Mouse (Mus musculus) kidney, postnatal 4 days (tissue): ENCODE data around the gene Lrrc15.

ENCODE experiments used
- DNase-seq, 2 experiments: peaks; one replicate each; pipeline ENCODE4 v3.0.0; 2021; ENCODE audit warnings: mixed read lengths in 2 of 2

The Lrrc15 gene

DNA sequence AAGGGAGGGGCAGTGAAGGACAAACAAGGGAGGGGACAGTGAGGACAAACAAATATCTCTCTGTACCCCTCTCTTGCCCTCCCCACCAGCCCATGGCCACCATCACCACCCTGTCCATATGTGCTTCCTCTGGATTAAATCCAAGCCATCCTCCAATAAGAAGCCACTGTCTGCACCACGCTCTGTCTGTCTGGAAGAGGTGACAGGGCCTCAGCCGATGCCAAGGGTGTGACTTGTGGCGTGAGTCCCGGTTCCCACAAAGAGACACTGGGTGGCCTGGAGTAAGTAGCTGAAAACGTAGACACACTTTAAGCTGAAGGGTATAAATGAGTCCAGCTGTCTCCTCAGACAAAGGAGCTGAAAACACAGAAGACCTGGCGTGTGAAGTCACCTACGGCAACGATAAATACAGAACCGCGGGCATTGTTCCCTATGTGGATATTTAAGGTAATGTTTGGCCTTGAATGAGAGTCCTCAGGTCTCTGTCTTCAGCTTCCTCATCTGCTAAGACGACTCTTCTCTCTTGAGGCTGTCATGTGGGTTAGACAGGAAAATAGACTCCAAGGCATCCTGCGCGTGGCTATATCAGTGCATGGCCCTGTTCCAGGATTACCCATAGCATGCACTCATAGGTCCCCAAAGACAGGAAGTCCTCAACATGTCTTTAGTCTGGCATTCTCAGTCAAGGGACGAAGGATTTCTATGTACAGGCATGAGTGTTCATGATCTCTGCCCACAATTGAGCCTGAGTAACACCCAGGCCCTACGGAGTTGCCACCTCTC, 7.3 kb downstream of the Lrrc15 start:
- no peak for DNase-seq

DNA sequence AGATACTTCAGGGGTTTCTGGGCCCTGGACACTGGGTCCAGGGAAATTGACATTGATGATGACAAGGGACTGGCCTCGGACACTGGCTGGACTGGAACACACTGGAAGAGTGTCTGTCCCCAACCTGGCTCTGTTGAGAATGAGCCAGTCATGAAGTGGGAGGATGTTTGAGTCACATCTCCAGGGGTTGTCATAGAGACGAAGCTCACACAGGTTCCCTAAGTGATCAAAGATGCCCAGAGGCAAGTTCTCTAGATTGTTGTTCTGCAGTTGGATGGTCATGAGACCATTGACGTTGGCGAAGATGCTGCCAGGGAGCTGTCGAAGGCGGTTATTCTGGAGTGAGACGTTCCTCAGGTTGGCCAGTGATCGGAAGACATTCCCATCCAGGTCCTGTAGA, 10.0 kb downstream of the Lrrc15 start:
- DNase-seq: no peak

- DNase-seq: no peak
These were observed 11.0 kb downstream of the Lrrc15 start for GRCm38 (mm10) chr16:30271941-30272595.

- DNase-seq: no peak
These were observed 11.8 kb downstream of the Lrrc15 start for GRCm38 (mm10) chr16:30271223-30271761.

DNA sequence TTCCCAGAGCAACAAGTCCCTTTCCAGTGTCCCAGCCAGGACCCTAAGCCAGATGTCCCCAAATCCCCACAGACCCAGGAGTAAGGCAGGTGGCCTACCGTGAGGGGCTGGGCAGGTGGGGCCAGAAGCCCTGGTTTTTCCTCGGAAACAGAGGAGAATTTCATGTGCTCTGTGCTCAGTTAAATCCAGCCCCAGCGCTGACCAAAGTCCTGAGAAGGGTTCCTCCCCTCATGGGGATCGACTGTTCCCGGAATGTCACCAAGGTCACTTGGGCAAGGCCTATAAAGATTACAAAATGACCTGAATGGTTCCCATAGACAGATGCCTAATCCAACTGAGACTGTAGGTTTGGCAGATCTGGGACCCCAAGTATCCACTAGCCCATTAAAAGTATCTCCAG, 15.7 kb downstream of the Lrrc15 start, which contains the start of gene Cpn2:
TSS of gene Cpn2 (minus strand) at position 141 of the 400 bp plus-strand sequence.
- no peak for DNase-seq

GRCm38 (mm10) chr16:30266561-30266960, 16.5 kb downstream of the Lrrc15 start:
- no peak for DNase-seq

DNA sequence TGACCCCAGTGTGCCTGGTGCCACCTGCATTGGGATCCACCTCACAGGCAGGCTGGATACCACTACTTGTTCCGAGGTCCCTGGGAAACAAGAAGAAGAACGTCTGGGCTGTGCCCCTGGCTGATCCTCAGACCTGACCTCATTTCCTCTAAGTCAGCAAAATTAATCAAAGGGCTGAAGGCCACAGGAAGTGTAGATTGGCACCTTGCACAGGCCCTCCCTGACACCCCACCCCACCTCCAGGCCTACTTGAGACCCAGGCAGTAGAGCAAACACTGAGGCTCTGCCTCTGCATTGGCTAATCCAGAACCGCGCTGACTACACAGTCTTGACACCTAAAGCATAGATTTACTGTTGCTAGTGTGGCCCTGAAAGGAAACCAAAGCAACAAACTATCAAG, 17.4 kb downstream of the Lrrc15 start:
- DNase-seq: no peak

DNA sequence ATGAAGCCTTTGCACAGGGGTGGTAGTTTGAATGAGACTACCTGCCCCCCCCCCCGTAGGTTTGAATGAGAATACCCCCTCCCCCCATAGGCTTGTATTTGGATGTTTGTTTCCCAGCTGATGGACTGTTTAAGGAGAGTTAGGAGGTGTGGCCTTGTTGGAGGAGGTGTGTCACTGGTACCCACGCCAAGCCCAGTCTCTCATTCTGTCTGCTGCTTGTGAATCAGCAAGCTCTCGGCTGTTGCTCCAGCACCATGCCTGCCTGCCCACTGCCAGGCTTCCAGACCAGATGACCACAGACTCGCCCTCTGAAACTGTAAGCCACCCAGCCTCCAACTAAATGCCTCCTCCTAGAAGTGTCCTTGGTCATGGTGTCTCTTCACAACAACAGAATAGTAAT, 19.9 kb downstream of the Lrrc15 start:
- DNase-seq: no peak

GRCm38 (mm10) chr16:30262664-30263063, 20.4 kb downstream of the Lrrc15 start:
- DNase-seq: peak; percentile 84 to 86

- no peak for DNase-seq
These were observed 20.9 kb downstream of the Lrrc15 start for GRCm38 (mm10) chr16:30262157-30262556.

GRCm38 (mm10) chr16:30261341-30261740, 21.7 kb downstream of the Lrrc15 start:
- DNase-seq: no peak

DNA sequence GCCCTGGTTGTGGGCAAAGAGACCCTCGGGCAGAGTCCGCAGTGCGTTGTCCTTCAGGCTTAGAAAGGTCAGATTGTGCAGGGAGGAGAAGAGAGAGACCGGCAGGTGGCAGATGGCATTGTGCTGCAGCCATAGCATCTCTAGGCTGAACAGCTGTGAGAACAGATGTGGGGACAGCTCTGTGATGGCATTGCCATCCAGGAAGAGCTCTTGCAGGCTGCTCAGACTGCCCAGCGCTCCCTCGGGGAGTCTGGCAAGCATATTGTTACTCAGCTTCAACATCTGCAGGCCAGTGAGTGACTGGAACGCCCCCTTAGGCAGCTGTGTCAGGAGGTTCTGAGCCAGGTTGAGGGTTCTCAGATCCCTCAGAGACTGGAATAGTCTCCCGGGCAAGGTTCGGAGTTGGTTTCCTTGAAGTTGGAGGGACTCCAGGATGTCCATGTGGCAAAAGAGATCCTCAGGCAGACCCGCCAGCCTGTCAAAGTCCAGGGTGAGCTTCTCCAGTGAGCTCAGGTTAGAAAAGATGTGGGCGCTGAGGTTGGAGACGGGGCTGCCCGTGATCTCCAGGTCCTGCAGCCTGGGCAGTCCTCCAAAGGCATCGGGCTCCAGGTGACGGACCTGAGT, 22.9 kb downstream of the Lrrc15 start:
- no peak for DNase-seq

GRCm38 (mm10) chr16:30259444-30259843, 23.6 kb downstream of the Lrrc15 start:
- no peak for DNase-seq

- no peak for DNase-seq
These were observed 24.6 kb downstream of the Lrrc15 start for GRCm38 (mm10) chr16:30258441-30258840.

- peak; percentile 38 to 48 for DNase-seq
These were observed 25.3 kb downstream of the Lrrc15 start for GRCm38 (mm10) chr16:30257718-30258117.

DNA sequence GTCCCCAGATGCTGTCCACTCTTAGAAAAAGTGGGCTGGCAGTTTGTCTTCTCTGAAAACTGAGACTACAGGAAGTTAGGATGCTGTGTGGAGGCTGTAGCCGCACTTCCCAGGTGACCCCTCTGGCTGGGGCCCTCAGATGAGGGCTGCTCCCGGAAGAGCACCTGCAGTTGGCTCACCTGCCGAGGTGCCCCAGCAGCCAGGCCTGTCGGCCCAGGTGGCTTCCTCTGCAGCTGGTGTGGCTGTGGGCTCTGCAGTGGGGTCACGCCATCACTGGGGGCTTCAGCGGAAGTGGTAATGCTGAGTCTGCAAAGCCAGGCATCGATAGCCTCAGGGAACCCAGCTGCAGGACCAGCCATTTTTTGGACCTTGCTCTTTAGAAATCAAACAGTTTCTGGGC, 28.0 kb downstream of the Lrrc15 start:
- DNase-seq: no peak

GRCm38 (mm10) chr16:30253900-30254299, 29.2 kb downstream of the Lrrc15 start:
- DNase-seq: no peak

GRCm38 (mm10) chr16:30253374-30253773, 29.7 kb downstream of the Lrrc15 start:
- no peak for DNase-seq

DNA sequence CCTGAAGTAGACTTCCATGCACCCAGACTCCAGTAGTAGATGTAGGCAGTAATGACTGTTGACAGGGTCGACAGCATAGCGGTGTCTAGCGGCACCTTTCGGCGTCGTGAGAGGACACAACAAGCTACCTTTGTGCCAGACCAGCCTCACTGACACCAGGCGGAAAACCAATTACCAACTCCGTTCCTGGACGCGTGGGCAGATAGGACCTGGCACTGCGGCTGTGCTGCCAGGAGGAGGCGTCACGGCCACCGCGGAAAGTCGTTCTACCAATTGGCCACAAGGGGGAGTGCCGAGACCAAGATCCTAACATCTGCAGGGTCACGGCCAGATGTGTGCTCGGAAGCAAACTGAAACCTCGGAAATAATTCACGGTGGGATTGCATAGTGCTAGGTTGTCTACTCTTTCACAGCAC, 31.0 kb downstream of the Lrrc15 start:
- DNase-seq: peak; percentile 85 to 88

DNA sequence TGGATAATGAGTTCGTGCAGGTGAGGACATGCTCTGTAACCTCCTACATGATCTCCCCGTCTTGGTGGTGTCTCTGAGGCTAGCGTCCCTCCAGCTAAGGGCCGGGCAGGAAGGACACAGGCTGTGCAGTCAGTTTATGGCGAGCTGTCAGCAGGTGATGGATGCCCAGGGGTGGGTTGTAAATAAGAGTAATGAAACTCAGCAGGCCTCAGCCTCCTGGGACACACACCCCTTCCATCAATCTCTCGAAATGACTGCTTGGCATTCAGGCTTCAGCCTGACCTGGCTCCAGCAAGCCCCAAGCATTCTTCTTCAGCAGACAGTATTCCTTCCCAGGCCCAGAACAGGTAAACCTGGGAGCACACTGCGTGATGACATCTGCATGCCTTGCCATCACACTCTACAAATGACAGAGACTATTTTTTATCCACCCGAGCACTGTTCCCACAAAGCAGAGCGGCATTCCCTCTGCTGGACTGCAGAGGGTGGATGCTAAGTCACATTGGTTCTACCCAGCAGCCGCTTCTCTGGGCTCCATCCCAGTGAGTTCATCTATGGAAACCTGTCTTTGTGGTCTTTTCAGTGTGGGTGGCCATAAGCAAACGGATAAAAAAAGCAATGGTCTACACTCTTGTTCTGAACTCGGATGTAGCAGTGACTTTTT, 38.9 kb downstream of the Lrrc15 start:
- peak; percentile 41 to 49 for DNase-seq

DNA sequence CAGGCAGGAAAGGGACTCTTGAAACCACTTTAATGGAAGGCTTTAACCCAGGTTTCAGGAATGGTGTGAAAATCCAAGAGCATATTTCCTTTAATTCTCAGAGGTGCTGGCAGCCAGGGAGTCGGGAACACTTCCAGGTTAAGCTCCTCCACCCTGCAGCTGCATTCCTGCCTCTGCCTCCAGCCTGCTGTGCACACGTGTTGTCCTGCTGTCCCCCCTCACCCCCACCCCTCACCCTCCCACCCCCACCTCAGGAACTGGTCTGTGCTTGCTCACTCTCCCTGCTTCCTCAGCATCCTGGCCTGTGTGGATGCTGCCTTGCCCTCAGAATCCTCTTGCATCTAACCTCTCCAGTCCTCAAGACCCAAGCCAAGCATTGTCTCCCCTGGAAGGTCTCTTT, 41.4 kb downstream of the Lrrc15 start:
- DNase-seq: no peak

GRCm38 (mm10) chr16:30238791-30239190, 44.3 kb downstream of the Lrrc15 start:
- no peak for DNase-seq

GRCm38 (mm10) chr16:30236091-30236699, 46.9 kb downstream of the Lrrc15 start:
- DNase-seq: peak; percentile 92
